Mouse (Mus musculus) brain, embryonic 14.5 days (tissue): ENCODE data around the gene Pde10a. TPM values are rescaled to one million over a fixed set of nuclear protein-coding genes. Genes with fewer than 3 reads are reported as not detected.

Experiments used
- DNase-seq: peaks from one replicate; pipeline ENCODE4 v3.0.0-alpha.2; 2011; ENCODE audit warnings: low read depth
- CTCF ChIP-seq: fragments of 200-500 bp; IDR thresholded peaks from 2 replicates; pipeline ENCODE4 v1.5.1; 2012; ENCODE audit warnings: inconsistent platforms, mild to moderate bottlenecking, moderate library complexity, borderline replicate concordance; ENCODE audit not compliant: insufficient read depth, insufficient read length; ENCODE audit errors: extremely low read depth
- POLR2A ChIP-seq: fragments of 200-500 bp; IDR thresholded peaks from 2 replicates; pipeline ENCODE4 v1.6.1; 2012; ENCODE audit warnings: mild to moderate bottlenecking, inconsistent platforms, borderline replicate concordance; ENCODE audit not compliant: poor library complexity, insufficient read depth, insufficient read length, severe bottlenecking; ENCODE audit errors: extremely low read depth
- polyA plus RNA-seq: library from polyadenylated mRNA; depleted of rRNA; stranded (reverse); fragments of >200 nt; gene quantifications from 2 replicates; pipeline ENCODE4 v1.2.3, GENCODE M21; 2012

The Pde10a gene
- polyA plus RNA-seq, 1 experiment, result 33.0 TPM

- DNase-seq, result no peak
- TF ChIP-seq CTCF (no peak), POLR2A (no peak)
Observed at GRCm38 (mm10) chr17:8915693-8916092, 390.5 kb downstream of the Pde10a start.

GRCm38 (mm10) chr17:8923074-8923473, 397.9 kb downstream of the Pde10a start:
- TF ChIP-seq CTCF (no peak), POLR2A (no peak)
- DNase-seq, result no peak

DNA sequence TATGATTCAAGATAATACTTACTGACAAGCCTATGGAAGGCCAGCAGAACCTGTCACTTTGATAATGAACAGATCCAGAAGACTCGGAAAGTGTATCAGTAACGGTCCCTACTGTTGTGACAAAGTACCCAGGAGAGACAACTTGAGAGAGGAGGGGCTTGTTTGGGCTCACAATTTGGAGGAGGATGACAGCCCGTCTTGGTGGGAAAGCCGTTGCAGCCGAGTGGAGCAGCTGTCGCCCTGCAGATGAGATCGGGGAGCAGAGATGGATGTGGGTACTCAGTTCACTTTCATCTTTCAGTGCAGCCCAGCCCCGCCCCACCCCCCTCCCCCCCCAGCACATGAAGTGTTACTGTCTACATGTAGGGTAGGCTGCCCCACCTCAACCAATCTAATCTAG, 398.6 kb downstream of the Pde10a start:
- TF ChIP-seq CTCF (no peak), POLR2A (no peak)
- DNase-seq, result no peak

DNA sequence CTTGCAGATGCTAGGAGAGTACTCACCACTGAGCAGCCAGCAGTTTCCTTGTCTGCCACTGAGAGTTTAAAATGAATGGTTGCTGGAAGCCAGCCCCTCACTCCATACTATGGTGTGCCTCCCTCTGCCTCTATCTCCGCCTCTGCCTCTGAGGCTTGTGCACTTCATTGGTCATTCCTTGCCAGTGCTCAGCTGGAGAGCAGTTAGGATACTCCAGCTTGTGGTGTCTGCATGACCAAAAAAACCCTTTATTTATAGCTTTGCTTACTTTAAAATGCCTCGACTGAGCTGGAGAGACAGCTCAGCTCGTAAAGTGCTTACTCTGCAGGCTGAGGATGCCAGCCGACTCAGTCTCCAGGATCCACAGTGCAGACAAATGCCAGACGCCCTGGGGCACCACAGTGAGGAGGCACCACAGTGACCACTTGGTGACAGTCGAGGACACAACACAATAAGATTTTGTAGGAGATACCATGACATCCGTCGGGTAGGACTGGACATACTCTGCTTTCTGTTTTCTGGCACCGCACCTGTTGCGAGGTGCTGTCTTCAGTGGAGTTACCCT, 400.7 kb downstream of the Pde10a start:
- TF ChIP-seq CTCF, result no peak
- no peak for TF ChIP-seq POLR2A
- DNase-seq, result no peak

DNA sequence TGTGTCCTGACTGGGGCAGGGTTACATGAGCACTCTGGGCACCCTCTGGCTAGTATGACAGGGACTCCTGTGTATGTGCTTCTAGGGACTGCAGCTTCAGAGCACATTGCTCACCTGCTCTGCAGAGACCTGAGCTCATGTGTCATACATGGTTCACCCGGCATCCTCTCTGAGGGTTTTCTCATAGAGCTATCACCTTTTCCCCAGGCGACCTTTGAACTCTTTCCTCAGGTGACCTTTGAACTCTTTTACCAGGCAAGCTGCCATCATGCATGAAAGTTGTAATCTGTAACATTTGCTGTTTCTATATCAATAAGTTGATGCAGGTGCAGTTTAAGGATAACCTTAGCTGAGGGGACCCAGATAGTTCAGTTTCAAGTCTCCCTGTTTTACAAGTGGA, 403.4 kb downstream of the Pde10a start:
- TF ChIP-seq POLR2A, result no peak
- TF ChIP-seq CTCF, result no peak

DNA sequence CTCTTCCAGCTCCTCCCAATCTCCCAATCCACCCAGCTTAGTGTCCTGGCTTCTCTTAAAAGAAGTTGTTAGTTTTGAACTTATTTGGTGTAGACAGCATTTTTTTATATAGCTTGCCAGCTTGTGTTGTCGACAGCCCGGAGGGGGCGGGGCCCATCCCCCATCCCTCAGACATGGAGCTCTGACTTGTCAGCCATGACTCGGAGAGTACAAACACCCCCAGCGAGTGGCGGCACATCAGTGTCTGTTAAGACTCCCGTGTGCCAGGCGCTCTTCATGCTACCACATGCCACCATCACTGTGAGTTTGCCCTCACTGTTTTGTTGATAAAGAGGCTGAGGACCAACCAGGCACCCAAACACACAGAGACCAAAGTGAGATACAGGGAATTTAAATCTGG, 404.5 kb downstream of the Pde10a start:
- TF ChIP-seq POLR2A (no peak), CTCF (no peak)
- DNase-seq, result peak; percentile 74

More for the DNA sequence above, 403.4 kb downstream of the Pde10a start:
- no peak for DNase-seq

DNA sequence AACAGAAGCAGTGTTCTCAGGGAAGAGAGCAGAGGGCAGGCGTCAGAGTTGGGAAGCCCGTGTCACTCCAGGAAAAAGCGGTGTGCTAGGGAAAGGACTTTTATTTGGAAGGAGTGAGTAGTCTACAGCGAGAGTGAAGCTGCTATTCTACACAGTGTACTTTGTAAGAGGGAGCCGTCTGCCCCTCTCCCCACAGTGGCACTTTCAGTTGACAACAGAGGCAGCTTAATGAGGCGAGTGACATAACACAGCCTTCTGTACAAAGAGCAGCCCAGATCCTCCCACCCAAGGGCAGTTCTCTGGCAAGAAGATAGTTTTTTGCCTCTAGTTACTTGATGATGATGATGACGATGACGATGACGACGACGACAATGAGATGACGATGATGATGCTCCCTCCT, 410.4 kb downstream of the Pde10a start:
- TF ChIP-seq POLR2A (no peak), CTCF (no peak)
- peak; percentile 82 for DNase-seq

GRCm38 (mm10) chr17:8936603-8937002, 411.4 kb downstream of the Pde10a start:
- peak; percentile 80 for DNase-seq
- TF ChIP-seq POLR2A (no peak), CTCF (peak; percentile 66; the same call in 1 of the 2 replicates)

DNA sequence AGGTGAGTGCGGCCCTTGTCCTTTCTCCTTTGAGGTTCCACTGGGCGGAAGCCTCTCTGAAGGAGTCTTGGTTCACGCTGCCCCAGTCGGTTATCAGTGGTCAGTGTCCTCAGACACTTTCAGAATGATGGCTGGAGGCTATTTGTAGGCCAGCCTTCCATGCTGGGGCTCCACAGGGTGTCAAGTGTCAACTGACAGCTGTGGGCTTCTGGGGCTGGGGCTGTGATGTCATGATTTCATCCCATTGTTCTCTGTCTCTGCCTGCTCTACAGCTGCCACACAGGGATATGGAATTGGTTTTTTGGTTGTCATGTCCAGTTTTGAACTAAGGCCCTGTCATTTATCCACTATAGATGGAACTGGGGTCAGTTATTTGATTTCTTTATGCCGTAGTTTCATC, 426.4 kb downstream of the Pde10a start:
- no peak for TF ChIP-seq POLR2A
- no peak for TF ChIP-seq CTCF
- DNase-seq, result no peak

- TF ChIP-seq CTCF (no peak), POLR2A (no peak)
- no peak for DNase-seq
Observed at GRCm38 (mm10) chr17:8952951-8953350, 427.8 kb downstream of the Pde10a start.

DNA sequence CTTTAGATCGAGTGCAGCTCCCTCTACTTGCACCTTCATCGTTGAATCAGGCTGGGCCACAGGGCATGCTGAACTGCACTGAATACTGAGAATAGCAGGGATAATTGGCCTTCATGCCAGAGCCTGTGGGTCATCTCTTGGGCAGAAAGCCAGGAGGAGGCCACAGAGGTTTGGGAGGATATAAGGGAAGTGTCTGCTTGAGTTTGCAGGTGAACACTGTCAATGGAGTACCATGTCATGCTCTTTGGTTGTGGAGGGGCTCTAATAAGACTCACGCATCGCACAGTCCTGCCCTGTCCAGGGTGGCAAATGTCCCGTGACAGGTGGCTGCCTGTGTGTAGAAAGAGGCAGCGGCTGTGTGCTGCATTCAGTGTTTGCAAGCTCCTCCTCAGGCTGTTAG, 433.0 kb downstream of the Pde10a start:
- no peak for TF ChIP-seq POLR2A
- TF ChIP-seq CTCF, result no peak
- DNase-seq, result no peak

- no peak for TF ChIP-seq POLR2A
- TF ChIP-seq CTCF, result no peak
- DNase-seq, result no peak
Observed at GRCm38 (mm10) chr17:8960386-8960785, 435.2 kb downstream of the Pde10a start.

DNA sequence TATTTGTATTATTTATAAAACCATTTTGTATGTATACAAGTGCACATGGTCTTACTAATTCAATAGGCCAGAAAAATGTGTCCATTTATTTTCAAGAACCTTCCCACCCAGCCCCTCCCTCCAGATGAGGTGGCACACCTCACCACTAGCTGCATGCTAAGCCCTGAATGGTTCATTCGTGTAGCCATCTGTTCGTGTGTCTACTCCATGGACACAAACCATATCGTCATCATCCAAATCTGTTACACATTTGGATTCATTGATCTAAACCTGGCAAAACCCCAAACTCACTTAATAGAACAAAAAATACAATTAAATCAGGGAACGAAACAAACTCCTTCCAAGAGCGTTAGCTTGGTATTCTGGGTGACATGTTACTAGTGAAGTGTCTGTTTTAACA, 435.9 kb downstream of the Pde10a start:
- no peak for TF ChIP-seq CTCF
- no peak for TF ChIP-seq POLR2A
- peak; percentile 80 for DNase-seq

- TF ChIP-seq CTCF (no peak), POLR2A (no peak)
- DNase-seq, result peak; percentile 81
Observed at GRCm38 (mm10) chr17:8961644-8962043, 436.5 kb downstream of the Pde10a start.

DNA sequence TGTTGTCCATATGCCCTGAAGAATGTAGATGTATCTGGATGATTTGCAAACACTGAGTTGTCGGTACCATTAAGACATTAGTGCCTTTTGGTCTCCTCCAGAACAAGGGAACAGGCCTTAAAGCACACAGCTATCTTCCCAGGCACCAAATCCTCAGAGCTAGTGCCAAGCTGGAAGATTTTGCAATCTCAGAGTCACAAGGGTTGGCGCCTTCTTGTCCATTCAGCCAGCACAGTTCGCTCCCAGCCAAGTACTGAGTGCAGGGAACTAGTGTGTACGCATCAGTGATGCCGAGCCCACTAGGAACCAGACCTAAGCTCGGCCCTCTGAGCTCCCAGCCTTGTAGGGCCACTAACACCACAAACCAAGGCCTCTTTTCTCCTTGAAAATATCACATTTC, 440.0 kb downstream of the Pde10a start:
- no peak for TF ChIP-seq CTCF
- no peak for TF ChIP-seq POLR2A
- no peak for DNase-seq

GRCm38 (mm10) chr17:8972152-8972854, 447.1 kb downstream of the Pde10a start:
- peak; percentile 61 for DNase-seq
- TF ChIP-seq POLR2A, result no peak
- no peak for TF ChIP-seq CTCF
